8 mouse cellular contexts compared by ENCODE assay signal in genomic region chr5:122354492-122355067, GRCm38 (mm10). TPM values are rescaled to one million over a fixed set of nuclear protein-coding genes. Genes with fewer than 3 reads are reported as not detected.
DNase-seq lines count a peak whose midpoint lies in the region; ATAC-seq and TF ChIP-seq lines count a peak whose summit lies in the region.

No protein-coding gene starts in this region.

- no peak for DNase-seq in kidney, postnatal 14 days
- DNase-seq in brain, embryonic 14.5 days (ENCODE audit: low read depth): peak; percentile 21
- DNase-seq in hindbrain, embryonic 14.5 days (ENCODE audit: low spot score): no peak
- DNase-seq in layer of hippocampus, postnatal 25 days (ENCODE audit: extremely low spot score in 1 of 2, low spot score in 1 of 2): no peak
- DNase-seq in right cerebral cortex, postnatal 25 days: no peak
- no peak for DNase-seq in urinary bladder, postnatal 25 days (ENCODE audit: low spot score)

- TF ChIP-seq POLR2A in brain, embryonic 14.5 days (IDR thresholded peaks at IDR 0.05; ENCODE audit: borderline replicate concordance, extremely low read depth, insufficient read depth, insufficient read length, poor library complexity, severe bottlenecking): no peak

- H3K4me1 ChIP-seq in kidney, embryonic 14.5 days (ENCODE audit: control insufficient read depth, insufficient read depth, low read length): 0 out of 2 replicates have a peak, but pooled peaks cover 3% of the 10 kb centered on the region
- peaks cover 16% of the 10 kb centered on the region for H3K4me1 ChIP-seq in hindbrain, embryonic 14.5 days (replicated peaks; ENCODE audit: control insufficient read depth, insufficient read depth, low read length)
- peaks cover 19% of the 10 kb centered on the region for H3K4me1 ChIP-seq in midbrain, embryonic 15.5 days

- H3K9me3 ChIP-seq in kidney, embryonic 14.5 days (ENCODE audit: control insufficient read depth, low read length): no peaks in the 10 kb centered on the region
- H3K9me3 ChIP-seq in hindbrain, embryonic 14.5 days (ENCODE audit: control insufficient read depth, low read length): no peaks in the 10 kb centered on the region
- H3K9me3 ChIP-seq in midbrain, embryonic 15.5 days: no peaks in the 10 kb centered on the region

- WGBS in kidney, embryonic 14.5 days: under 1% methylated on average over 56 of the region's 57 CpGs
- under 1% methylated on average over 55 of the region's 57 CpGs for WGBS in hindbrain, embryonic 14.5 days
- WGBS in midbrain, embryonic 15.5 days: under 1% methylated on average over 57 of the region's 57 CpGs

- no peak overlapping the region for H3K27ac ChIP-seq in kidney, embryonic 14.5 days (ENCODE audit: low read depth, low read length)
- H3K27ac ChIP-seq in hindbrain, embryonic 14.5 days: peak overlapping the region; percentile 86
- H3K27ac ChIP-seq in midbrain, embryonic 15.5 days: peak overlapping the region; percentile 85

- peak overlapping the region; percentile 79 for H3K4me2 ChIP-seq in kidney, embryonic 14.5 days (replicated peaks; ENCODE audit: low read depth, low read length)
- peak overlapping the region; percentile 85 for H3K4me2 ChIP-seq in hindbrain, embryonic 14.5 days (replicated peaks)
- peak overlapping the region; percentile 58 for H3K4me2 ChIP-seq in midbrain, embryonic 15.5 days

- H3K27me3 ChIP-seq in kidney, embryonic 14.5 days (ENCODE audit: control insufficient read depth, insufficient read depth, low read length): no peaks in the 10 kb centered on the region
- no peaks in the 10 kb centered on the region for H3K27me3 ChIP-seq in hindbrain, embryonic 14.5 days (ENCODE audit: control insufficient read depth, insufficient read depth, low read length)
- no peaks in the 10 kb centered on the region for H3K27me3 ChIP-seq in midbrain, embryonic 15.5 days (replicated peaks)

- ATAC-seq in kidney, embryonic 14.5 days (ENCODE audit: low FRiP score, low TSS enrichment): no peak; the same call in none of the 2 replicates
- ATAC-seq in hindbrain, embryonic 14.5 days (ENCODE audit: low FRiP score): no peak; the same call in none of the 2 replicates
- peak; percentile 59 for ATAC-seq in midbrain, embryonic 15.5 days (replicated peaks)

- H3K36me3 ChIP-seq in kidney, embryonic 14.5 days (ENCODE audit: control insufficient read depth, insufficient read depth, low read length): peaks cover 1% of the 10 kb centered on the region
- peaks cover 8% of the 10 kb centered on the region; the same call in 1 of the 2 replicates for H3K36me3 ChIP-seq in hindbrain, embryonic 14.5 days (replicated peaks; ENCODE audit: control insufficient read depth, insufficient read depth)
- H3K36me3 ChIP-seq in midbrain, embryonic 15.5 days (replicated peaks): 0 out of 2 replicates have a peak, but pooled peaks cover 4% of the 10 kb centered on the region

- H3K9ac ChIP-seq in kidney, embryonic 14.5 days (ENCODE audit: low read depth, low read length): peak overlapping the region; percentile 86
- peak overlapping the region; percentile 92 for H3K9ac ChIP-seq in hindbrain, embryonic 14.5 days
- peak overlapping the region; percentile 79 for H3K9ac ChIP-seq in midbrain, embryonic 15.5 days

- peak overlapping the region; percentile 92 for H3K4me3 ChIP-seq in kidney, embryonic 14.5 days (ENCODE audit: low read length)
- H3K4me3 ChIP-seq in hindbrain, embryonic 14.5 days (replicated peaks; ENCODE audit: low read length): peak overlapping the region; percentile 97
- peak overlapping the region; percentile 83 for H3K4me3 ChIP-seq in midbrain, embryonic 15.5 days

- TF ChIP-seq CTCF in brain, embryonic 14.5 days (IDR thresholded peaks at IDR 0.05; ENCODE audit: borderline replicate concordance, extremely low read depth, insufficient read depth, insufficient read length): no peak

RNA-seq across cellular contexts. Expression of gene Vps29, which starts 0.4 kb away (rescaled TPM):
- 224 and 236 TPM in 2 replicates for polyA plus RNA-seq in kidney, embryonic 14.5 days (2014; fragmentation: Nextera tagmentation; extraction: Ambion mirVana)
- polyA plus RNA-seq in brain, embryonic 14.5 days (2012; rRNA removed): 135 and 150 TPM in 2 replicates
- polyA plus RNA-seq in hindbrain, embryonic 14.5 days (2014; fragmentation: Nextera tagmentation; extraction: Ambion mirVana): 342 and 352 TPM in 2 replicates
- polyA plus RNA-seq in midbrain, embryonic 15.5 days (2015; fragmentation: Nextera tagmentation; extraction: Ambion mirVana): 268 and 286 TPM in 2 replicates
- 100 to 1,000 TPM; 206 to 217 TPM for total RNA-seq in layer of hippocampus, postnatal 25 days (2021)

RNA-seq across cellular contexts. Expression of gene Rad9b, which starts 0.5 kb away (rescaled TPM):
- 11.4 and 12.2 TPM in 2 replicates for polyA plus RNA-seq in kidney, embryonic 14.5 days (2014; fragmentation: Nextera tagmentation; extraction: Ambion mirVana)
- 21.8 and 24.6 TPM in 2 replicates for polyA plus RNA-seq in brain, embryonic 14.5 days (2012; rRNA removed)
- polyA plus RNA-seq in hindbrain, embryonic 14.5 days (2014; fragmentation: Nextera tagmentation; extraction: Ambion mirVana): 15.5 and 16.2 TPM in 2 replicates
- polyA plus RNA-seq in midbrain, embryonic 15.5 days (2015; fragmentation: Nextera tagmentation; extraction: Ambion mirVana): 27.0 and 28.3 TPM in 2 replicates
- total RNA-seq in layer of hippocampus, postnatal 25 days (2021): 1 to 10 TPM; 3.4 to 4.0 TPM

RNA-seq across cellular contexts. Expression of gene Gpn3, which starts 17.1 kb away (rescaled TPM):
- 77.6 and 82.6 TPM in 2 replicates for polyA plus RNA-seq in kidney, embryonic 14.5 days (2014; fragmentation: Nextera tagmentation; extraction: Ambion mirVana)
- 40.1 and 64.1 TPM in 2 replicates for polyA plus RNA-seq in brain, embryonic 14.5 days (2012; rRNA removed)
- polyA plus RNA-seq in hindbrain, embryonic 14.5 days (2014; fragmentation: Nextera tagmentation; extraction: Ambion mirVana): 38.9 and 42.0 TPM in 2 replicates
- 42.9 and 47.7 TPM in 2 replicates for polyA plus RNA-seq in midbrain, embryonic 15.5 days (2015; fragmentation: Nextera tagmentation; extraction: Ambion mirVana)
- total RNA-seq in layer of hippocampus, postnatal 25 days (2021): 10 to 100 TPM; 26.4 to 28.2 TPM

RNA-seq across cellular contexts. Expression of gene Fam216a, which starts 17.6 kb away (rescaled TPM):
- 73.6 and 76.0 TPM in 2 replicates for polyA plus RNA-seq in kidney, embryonic 14.5 days (2014; fragmentation: Nextera tagmentation; extraction: Ambion mirVana)
- 127 and 158 TPM in 2 replicates for polyA plus RNA-seq in brain, embryonic 14.5 days (2012; rRNA removed)
- 155 and 156 TPM in 2 replicates for polyA plus RNA-seq in hindbrain, embryonic 14.5 days (2014; fragmentation: Nextera tagmentation; extraction: Ambion mirVana)
- polyA plus RNA-seq in midbrain, embryonic 15.5 days (2015; fragmentation: Nextera tagmentation; extraction: Ambion mirVana): 149 and 162 TPM in 2 replicates
- 10 to 100 TPM; 73.8 to 78.8 TPM for total RNA-seq in layer of hippocampus, postnatal 25 days (2021)

RNA-seq across cellular contexts. Expression of gene Arpc3, which starts 37.1 kb away (rescaled TPM):
- 32.5 and 201 TPM in 2 replicates for polyA plus RNA-seq in kidney, embryonic 14.5 days (2014; fragmentation: Nextera tagmentation; extraction: Ambion mirVana)
- polyA plus RNA-seq in brain, embryonic 14.5 days (2012; rRNA removed): 265 and 282 TPM in 2 replicates
- polyA plus RNA-seq in hindbrain, embryonic 14.5 days (2014; fragmentation: Nextera tagmentation; extraction: Ambion mirVana): 57.1 and 62.5 TPM in 2 replicates
- 146 and 148 TPM in 2 replicates for polyA plus RNA-seq in midbrain, embryonic 15.5 days (2015; fragmentation: Nextera tagmentation; extraction: Ambion mirVana)
- total RNA-seq in layer of hippocampus, postnatal 25 days (2021): 100 to 1,000 TPM; 285 to 290 TPM
